Mouse (Mus musculus) lung, adult 18-20 months (tissue): ENCODE data around the gene Tdrd12.

Source experiments
- DNase-seq, 2 experiments: peaks; one replicate each; pipeline ENCODE4 v3.0.0; 2022; ENCODE audit warnings: mixed read lengths in 2 of 2

Tdrd12 gene

GRCm38 (mm10) chr7:35447996-35448846, 89.3 kb downstream of the Tdrd12 start, which contains the start of gene Slc7a9:
Gene Slc7a9 (plus strand): TSS chr7:35448796.
- DNase-seq: no peak

- no peak for DNase-seq
Observed at GRCm38 (mm10) chr7:35447501-35447900, 90.0 kb downstream of the Tdrd12 start.

GRCm38 (mm10) chr7:35435266-35435665, 102.3 kb downstream of the Tdrd12 start:
- DNase-seq: no peak

GRCm38 (mm10) chr7:35428146-35428545, 109.4 kb downstream of the Tdrd12 start:
- no peak for DNase-seq

DNA sequence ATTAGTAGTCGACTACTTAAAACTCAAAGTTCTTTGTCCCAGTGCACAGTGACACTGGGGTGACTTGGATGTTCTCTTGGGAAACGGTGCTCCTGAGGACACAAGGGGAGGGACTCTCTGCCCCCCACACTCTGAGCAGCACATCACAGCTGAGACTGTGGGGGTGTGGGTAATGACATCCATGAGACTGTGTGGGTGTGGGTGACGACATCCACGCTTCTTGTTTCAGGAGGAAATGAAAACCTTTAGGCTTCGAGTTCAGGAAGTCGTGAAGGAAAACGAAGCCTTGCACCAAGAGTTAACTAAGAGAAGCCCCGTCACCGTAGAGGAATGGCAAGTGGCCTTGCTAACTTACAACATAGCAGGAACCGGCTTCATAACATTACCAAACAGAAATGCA, 114.5 kb downstream of the Tdrd12 start:
- DNase-seq: no peak
